Mouse (Mus musculus): ENCODE results near the gene Olfr472.

DNA sequence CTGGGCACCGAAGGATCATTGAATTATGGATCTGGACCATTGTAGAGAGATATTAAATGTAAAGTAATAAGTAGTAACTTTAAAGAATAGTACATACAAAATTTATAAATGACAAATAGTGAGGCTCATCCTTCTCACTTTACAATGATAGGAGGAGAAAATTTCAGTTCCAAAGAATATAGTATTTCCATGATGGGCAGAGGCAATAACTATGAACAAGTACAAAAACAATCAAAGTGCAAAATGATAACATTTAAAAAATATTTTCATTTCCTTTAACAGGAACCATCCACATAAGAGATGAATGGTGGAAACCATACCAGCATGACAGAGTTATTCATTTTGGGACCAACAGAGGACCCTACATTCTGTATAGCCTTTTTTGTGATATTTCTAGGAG is 56.6 kb downstream of the Olfr472 start, which contains the start of gene Olfr474:
- TF ChIP-seq CTCF (IDR thresholded peaks at IDR 0.05; ENCODE audit: extremely low read depth, insufficient read depth, low read length) = no peak
- TF ChIP-seq POLR2A (IDR thresholded peaks at IDR 0.05; ENCODE audit: extremely low read depth, insufficient read depth, low read length) = no peak
